Mouse (Mus musculus): ENCODE results near the gene Mto1. TPM values are rescaled to one million over a fixed set of nuclear protein-coding genes. Genes with fewer than 3 reads are reported as not detected.
"Not testable (repeated sequence)": the region's sequence is repeated elsewhere in the genome, so short reads cannot be mapped to it uniquely, and the experiment has no call there.

The Mto1 gene
- total and polyA plus RNA-seq, 2 experiments from 2014 or later = 20.9 to 25.7 TPM

GRCm38 (mm10) chr9:78474771-78475382 lies 26.9 kb downstream of the Mto1 start:
- H3K9me3 ChIP-seq (ENCODE audit: low read length) = no peaks in the 10 kb centered on the region
- no peak overlapping the region for H3K9ac ChIP-seq (replicated peaks; ENCODE audit: low read length)
- no peak overlapping the region for H3K4me3 ChIP-seq (ENCODE audit: low read length)
- WGBS = 85% methylated on average over 5 of the region's 5 CpGs
- peaks cover 34% of the 10 kb centered on the region for H3K36me3 ChIP-seq (ENCODE audit: insufficient read depth, low read length)
- no peak for ATAC-seq
- H3K27ac ChIP-seq = no peak overlapping the region
- no peak for DNase-seq (ENCODE audit: low spot score)
- TF ChIP-seq CTCF (IDR thresholded peaks at IDR 0.05; ENCODE audit: low read depth) = no peak
- no peaks in the 10 kb centered on the region for H3K27me3 ChIP-seq (ENCODE audit: insufficient read depth, low read length)
- H3K4me1 ChIP-seq (ENCODE audit: insufficient read depth, low read length) = no peaks in the 10 kb centered on the region
- no peak overlapping the region for H3K4me2 ChIP-seq (ENCODE audit: low read depth, low read length)

GRCm38 (mm10) chr9:78475383-78475780 lies 27.4 kb downstream of the Mto1 start:
- Histone ChIP-seq H3K4me3 (ENCODE audit: low read length) (no peak overlapping the region), H3K9ac (replicated peaks; ENCODE audit: low read length) (no peak overlapping the region), H3K4me2 (ENCODE audit: low read depth, low read length) (no peak overlapping the region), H3K9me3 (ENCODE audit: low read length) (no peaks in the 10 kb centered on the region), H3K27me3 (ENCODE audit: insufficient read depth, low read length) (no peaks in the 10 kb centered on the region), H3K36me3 (ENCODE audit: insufficient read depth, low read length) (peaks cover 33% of the 10 kb centered on the region), H3K4me1 (ENCODE audit: insufficient read depth, low read length) (no peaks in the 10 kb centered on the region), H3K27ac (no peak overlapping the region)
- no peak for DNase-seq (ENCODE audit: low spot score)
- ATAC-seq = no peak
- 92% methylated on average over 2 of the region's 2 CpGs for WGBS
- TF ChIP-seq CTCF (IDR thresholded peaks at IDR 0.05; ENCODE audit: low read depth) = no peak

- H3K27ac ChIP-seq = no peak overlapping the region
- H3K36me3 ChIP-seq (ENCODE audit: insufficient read depth, low read length) = peaks cover 28% of the 10 kb centered on the region
- 84% methylated on average over 4 of the region's 4 CpGs for WGBS
- DNase-seq (ENCODE audit: low spot score) (no peak), ATAC-seq (no peak)
- no peak overlapping the region for H3K9ac ChIP-seq (replicated peaks; ENCODE audit: low read length)
- no peaks in the 10 kb centered on the region for H3K4me1 ChIP-seq (ENCODE audit: insufficient read depth, low read length)
- no peaks in the 10 kb centered on the region for H3K9me3 ChIP-seq (ENCODE audit: low read length)
- no peak overlapping the region for H3K4me2 ChIP-seq (ENCODE audit: low read depth, low read length)
- no peak for TF ChIP-seq CTCF (IDR thresholded peaks at IDR 0.05; ENCODE audit: low read depth)
- H3K4me3 ChIP-seq (ENCODE audit: low read length) = no peak overlapping the region
- H3K27me3 ChIP-seq (ENCODE audit: insufficient read depth, low read length) = no peaks in the 10 kb centered on the region
These were observed 27.9 kb downstream of the Mto1 start for GRCm38 (mm10) chr9:78475873-78476272.

- H3K4me2 ChIP-seq (ENCODE audit: low read depth, low read length) = no peak overlapping the region
- no peak for TF ChIP-seq CTCF (IDR thresholded peaks at IDR 0.05; ENCODE audit: low read depth)
- H3K4me1 ChIP-seq (ENCODE audit: insufficient read depth, low read length) = no peaks in the 10 kb centered on the region
- DNase-seq (ENCODE audit: low spot score) (no peak), ATAC-seq (no peak)
- no peaks in the 10 kb centered on the region for H3K27me3 ChIP-seq (ENCODE audit: insufficient read depth, low read length)
- H3K36me3 ChIP-seq (ENCODE audit: insufficient read depth, low read length) = peaks cover 28% of the 10 kb centered on the region
- H3K9me3 ChIP-seq (ENCODE audit: low read length) = no peaks in the 10 kb centered on the region
- H3K27ac ChIP-seq = no peak overlapping the region
- H3K4me3 ChIP-seq (ENCODE audit: low read length) = no peak overlapping the region
- H3K9ac ChIP-seq (replicated peaks; ENCODE audit: low read length) = no peak overlapping the region
- WGBS = 16% methylated on average over 1 of the region's 1 CpGs
These were observed 28.6 kb downstream of the Mto1 start for GRCm38 (mm10) chr9:78476531-78477020.

GRCm38 (mm10) chr9:78477021-78477551 lies 29.1 kb downstream of the Mto1 start:
- H3K4me2 ChIP-seq (ENCODE audit: low read depth, low read length) = no peak overlapping the region

GRCm38 (mm10) chr9:78478009-78478605 lies 30.1 kb downstream of the Mto1 start:
- not testable (repeated sequence) for H3K4me2 ChIP-seq (ENCODE audit: low read depth, low read length); H3K4me3 ChIP-seq (ENCODE audit: low read length); H3K9ac ChIP-seq (replicated peaks; ENCODE audit: low read length); ATAC-seq; H3K9me3 ChIP-seq (ENCODE audit: low read length); H3K4me1 ChIP-seq (ENCODE audit: insufficient read depth, low read length); DNase-seq (ENCODE audit: low spot score); H3K27me3 ChIP-seq (ENCODE audit: insufficient read depth, low read length); H3K27ac ChIP-seq
- 53% methylated on average over 1 of the region's 1 CpGs for WGBS
- peaks cover 28% of the 10 kb centered on the region for H3K36me3 ChIP-seq (ENCODE audit: insufficient read depth, low read length)

More at GRCm38 (mm10) chr9:78477021-78477551, 29.1 kb downstream of the Mto1 start:
- Histone ChIP-seq H3K4me3 (ENCODE audit: low read length) (no peak overlapping the region), H3K4me1 (ENCODE audit: insufficient read depth, low read length) (no peaks in the 10 kb centered on the region), H3K9ac (replicated peaks; ENCODE audit: low read length) (no peak overlapping the region), H3K36me3 (ENCODE audit: insufficient read depth, low read length) (peaks cover 28% of the 10 kb centered on the region), H3K9me3 (ENCODE audit: low read length) (no peaks in the 10 kb centered on the region), H3K27me3 (ENCODE audit: insufficient read depth, low read length) (no peaks in the 10 kb centered on the region), H3K27ac (no peak overlapping the region)
- DNase-seq (ENCODE audit: low spot score) = peak; percentile 82
- ATAC-seq = no peak
- TF ChIP-seq CTCF (IDR thresholded peaks at IDR 0.05; ENCODE audit: low read depth) = peak; percentile 69
- 4% methylated on average over 5 of the region's 5 CpGs for WGBS

- not testable (repeated sequence) for DNase-seq (ENCODE audit: low spot score); ATAC-seq; H3K4me1 ChIP-seq (ENCODE audit: insufficient read depth, low read length); H3K27ac ChIP-seq; H3K27me3 ChIP-seq (ENCODE audit: insufficient read depth, low read length); H3K9ac ChIP-seq (replicated peaks; ENCODE audit: low read length); H3K9me3 ChIP-seq (ENCODE audit: low read length)
- peak overlapping the region; percentile 59 for H3K4me2 ChIP-seq (ENCODE audit: low read depth, low read length)
- WGBS = 13% methylated on average over 8 of the region's 8 CpGs
- peak overlapping the region; percentile 21; the same call in 1 of the 2 replicates for H3K4me3 ChIP-seq (ENCODE audit: low read length)
- H3K36me3 ChIP-seq (ENCODE audit: insufficient read depth, low read length) = peaks cover 24% of the 10 kb centered on the region
These were observed 31.3 kb downstream of the Mto1 start for GRCm38 (mm10) chr9:78479308-78479707.

GRCm38 (mm10) chr9:78480227-78480626 lies 32.2 kb downstream of the Mto1 start:
- under 1% methylated on average over 13 of the region's 13 CpGs for WGBS
- Histone ChIP-seq H3K4me2 (ENCODE audit: low read depth, low read length) (peak overlapping the region; percentile 59), H3K27ac (peak overlapping the region; percentile 98), H3K36me3 (ENCODE audit: insufficient read depth, low read length) (peaks cover 24% of the 10 kb centered on the region), H3K4me3 (ENCODE audit: low read length) (peak overlapping the region; percentile 98), H3K9ac (replicated peaks; ENCODE audit: low read length) (peak overlapping the region; percentile 100)
- H3K9me3 ChIP-seq (ENCODE audit: low read length); H3K27me3 ChIP-seq (ENCODE audit: insufficient read depth, low read length); ATAC-seq; H3K4me1 ChIP-seq (ENCODE audit: insufficient read depth, low read length); DNase-seq (ENCODE audit: low spot score): not testable (repeated sequence)
